Mouse (Mus musculus) erythroblast, embryonic 14.5 days (primary cell): ENCODE data around the gene Maml3. TPM values are rescaled to one million over a fixed set of nuclear protein-coding genes. Genes with fewer than 3 reads are reported as not detected.
A peak's percentile ranks its signal among the peaks of the same experiment; 100 is the strongest.

ENCODE experiments used
- H3K27me3 ChIP-seq: 2 replicates; pipeline ENCODE4 v1.6.1; 2012; ENCODE audit warnings: inconsistent platforms; ENCODE audit not compliant: control insufficient read depth
- H3K36me3 ChIP-seq: 2 replicates; pipeline ENCODE4 v1.6.1; 2012; ENCODE audit warnings: mild to moderate bottlenecking, inconsistent platforms; ENCODE audit not compliant: control insufficient read depth
- H3K4me1 ChIP-seq: 2 replicates; pipeline ENCODE4 v1.6.1; 2012; ENCODE audit warnings: inconsistent platforms; ENCODE audit not compliant: control insufficient read depth
- H3K4me3 ChIP-seq: replicated peaks from 2 replicates; pipeline ENCODE3; 2012; ENCODE audit warnings: moderate library complexity, mild to moderate bottlenecking, inconsistent platforms
- H3K9me3 ChIP-seq: 2 replicates; pipeline ENCODE4 v1.6.1; 2012; ENCODE audit warnings: low read length, inconsistent platforms, mixed read lengths; ENCODE audit not compliant: control insufficient read depth
- GATA1 ChIP-seq: IDR thresholded peaks from 2 replicates; pipeline ENCODE4 v1.6.1; 2012; ENCODE audit warnings: low read length, inconsistent platforms, mixed read lengths
- TAL1 ChIP-seq: IDR thresholded peaks from 3 replicates; pipeline ENCODE4 v1.6.1; 2012; ENCODE audit warnings: low read length, inconsistent platforms, mixed read lengths
- polyA plus RNA-seq: library from polyadenylated mRNA; stranded (reverse); fragments of >175 nt; gene quantifications from 2 replicates; pipeline ENCODE4 v1.2.3, GENCODE M21; 2012

The Maml3 gene
- polyA plus RNA-seq, 1 experiment: 0.04 TPM

DNA sequence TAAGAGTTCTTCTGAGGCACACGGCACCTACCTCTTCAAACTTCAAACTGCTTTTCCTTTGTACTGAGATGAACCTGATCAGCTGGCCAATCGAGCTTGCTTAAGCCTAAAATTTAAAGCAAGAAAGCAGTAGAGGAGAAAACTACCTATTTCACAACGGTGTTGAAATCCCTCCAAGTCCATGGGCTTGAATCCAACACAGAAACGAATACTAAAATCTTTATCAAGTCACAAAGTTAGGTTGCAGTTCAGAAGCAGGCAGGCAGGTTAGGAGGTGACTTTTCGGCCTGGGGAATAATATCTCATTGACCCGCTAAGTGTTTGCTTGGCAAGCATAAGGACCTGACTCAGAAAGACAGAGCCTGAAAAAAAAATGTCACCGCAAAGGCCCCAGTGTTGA is 64.9 kb downstream of the Maml3 start:
- Histone ChIP-seq H3K4me3 (no peak overlapping the region), H3K4me1 (peaks cover 6% of the 10 kb centered on the region), H3K36me3 (no peaks in the 10 kb centered on the region), H3K27me3 (no peaks in the 10 kb centered on the region), H3K9me3 (no peaks in the 10 kb centered on the region)
- no peak for TF ChIP-seq GATA1
- no peak for TF ChIP-seq TAL1

DNA sequence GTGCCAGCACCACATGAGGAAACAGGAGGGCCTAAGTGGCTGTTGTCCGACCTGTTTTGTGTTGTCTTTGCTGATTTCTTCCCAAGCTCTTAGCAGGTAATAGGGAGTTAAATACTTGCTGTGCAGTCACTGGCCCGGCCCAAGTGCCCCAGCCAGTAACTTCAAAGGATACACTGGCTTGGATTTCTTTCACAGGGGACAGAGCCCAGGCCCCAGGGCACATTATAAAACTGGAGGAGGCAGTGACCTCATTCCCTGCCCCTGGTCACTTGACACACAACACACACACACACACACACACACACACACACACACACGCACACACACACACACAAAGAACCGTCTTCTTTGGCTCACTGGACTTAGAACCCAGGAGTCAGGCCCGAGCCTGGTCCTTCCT is 67.6 kb downstream of the Maml3 start:
- no peak overlapping the region for H3K4me3 ChIP-seq
- TF ChIP-seq GATA1 (no peak), TAL1 (no peak)
- no peaks in the 10 kb centered on the region for H3K9me3 ChIP-seq
- H3K27me3 ChIP-seq: no peaks in the 10 kb centered on the region
- no peaks in the 10 kb centered on the region for H3K4me1 ChIP-seq
- H3K36me3 ChIP-seq: no peaks in the 10 kb centered on the region

DNA sequence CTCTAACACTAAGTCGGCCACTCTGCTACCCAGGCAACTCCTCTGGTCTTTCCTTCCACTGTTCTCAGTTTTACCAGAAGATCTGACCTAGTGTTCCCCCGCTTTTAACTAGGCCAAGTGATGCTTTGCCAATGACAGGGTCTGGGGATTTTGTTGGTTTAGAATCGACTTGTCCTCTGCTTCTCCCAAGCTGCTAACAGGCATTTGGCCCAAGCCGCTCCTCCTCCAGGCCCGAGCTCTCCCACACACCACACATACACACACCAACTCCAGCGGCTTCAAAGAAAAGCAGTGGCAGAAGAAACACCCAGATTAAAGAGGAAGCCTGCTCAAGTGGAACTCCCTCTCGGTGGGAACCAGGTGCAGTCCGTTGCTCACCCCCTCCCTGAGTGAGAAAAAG is 69.5 kb downstream of the Maml3 start:
- H3K4me3 ChIP-seq: no peak overlapping the region
- TF ChIP-seq TAL1 (no peak), GATA1 (no peak)
- H3K36me3 ChIP-seq: no peaks in the 10 kb centered on the region
- no peaks in the 10 kb centered on the region for H3K9me3 ChIP-seq
- H3K27me3 ChIP-seq: no peaks in the 10 kb centered on the region
- H3K4me1 ChIP-seq: no peaks in the 10 kb centered on the region

DNA sequence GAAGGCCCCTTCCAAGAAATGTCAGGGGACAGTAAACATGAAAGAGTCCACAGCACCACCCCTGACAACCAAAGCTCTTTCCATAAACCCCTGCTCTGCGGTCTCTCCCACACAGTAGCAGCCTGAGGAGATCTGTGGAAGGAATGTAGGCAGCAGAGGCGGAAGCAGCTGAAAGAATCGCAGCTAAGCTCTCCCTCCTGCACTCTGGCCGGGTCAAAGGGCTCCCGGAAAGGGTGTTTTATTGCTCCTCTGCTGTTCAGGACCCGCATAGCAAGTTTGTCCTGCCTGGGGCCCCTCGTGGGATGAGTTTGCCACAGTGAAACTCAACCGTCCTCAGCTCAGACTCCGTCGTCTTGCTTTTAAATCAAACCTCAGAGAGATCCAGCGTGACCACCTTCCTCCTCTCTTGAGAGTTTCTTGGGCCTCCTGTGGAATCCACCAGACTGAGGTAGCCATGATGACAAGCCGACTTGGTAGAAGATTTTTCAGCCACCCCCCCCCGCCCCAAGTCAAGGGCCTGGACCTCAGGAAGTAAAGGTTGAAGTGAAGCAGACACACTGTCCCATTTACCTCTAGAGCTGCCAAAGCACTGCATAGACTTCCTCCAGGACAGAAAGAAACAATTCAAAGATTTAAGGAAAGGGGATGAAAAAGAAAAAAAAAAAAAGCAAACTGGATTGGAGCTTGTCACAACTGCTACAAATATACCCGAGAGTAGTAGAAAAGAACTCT is 70.9 kb downstream of the Maml3 start:
- TF ChIP-seq GATA1 (no peak), TAL1 (no peak)

DNA sequence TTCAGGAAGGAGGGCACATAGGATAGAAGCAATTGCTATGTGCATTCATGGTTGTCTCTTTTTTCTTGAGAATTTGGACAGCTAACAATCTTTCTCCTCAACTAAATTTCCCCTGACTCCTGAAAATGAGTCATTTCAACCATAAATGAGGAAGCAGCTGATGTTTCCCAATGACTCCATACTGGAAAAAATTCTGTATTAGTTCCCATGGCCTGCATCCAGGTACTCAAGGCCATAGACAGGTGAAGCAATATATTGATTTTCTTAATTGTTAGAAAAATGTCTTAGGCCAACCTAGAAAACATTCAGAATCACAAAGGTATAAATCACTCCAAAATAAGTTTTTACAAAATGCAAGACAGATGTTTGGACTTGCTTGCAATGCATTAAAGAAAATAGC is 73.5 kb downstream of the Maml3 start:
- H3K36me3 ChIP-seq: no peaks in the 10 kb centered on the region
- TF ChIP-seq TAL1 (no peak), GATA1 (no peak)
- no peaks in the 10 kb centered on the region for H3K27me3 ChIP-seq
- no peaks in the 10 kb centered on the region for H3K4me1 ChIP-seq
- H3K4me3 ChIP-seq: no peak overlapping the region
- no peaks in the 10 kb centered on the region for H3K9me3 ChIP-seq

More for the DNA sequence above, 70.9 kb downstream of the Maml3 start:
- H3K9me3 ChIP-seq: no peaks in the 10 kb centered on the region
- no peaks in the 10 kb centered on the region for H3K36me3 ChIP-seq
- no peak overlapping the region for H3K4me3 ChIP-seq
- no peaks in the 10 kb centered on the region for H3K4me1 ChIP-seq
- H3K27me3 ChIP-seq: no peaks in the 10 kb centered on the region

DNA sequence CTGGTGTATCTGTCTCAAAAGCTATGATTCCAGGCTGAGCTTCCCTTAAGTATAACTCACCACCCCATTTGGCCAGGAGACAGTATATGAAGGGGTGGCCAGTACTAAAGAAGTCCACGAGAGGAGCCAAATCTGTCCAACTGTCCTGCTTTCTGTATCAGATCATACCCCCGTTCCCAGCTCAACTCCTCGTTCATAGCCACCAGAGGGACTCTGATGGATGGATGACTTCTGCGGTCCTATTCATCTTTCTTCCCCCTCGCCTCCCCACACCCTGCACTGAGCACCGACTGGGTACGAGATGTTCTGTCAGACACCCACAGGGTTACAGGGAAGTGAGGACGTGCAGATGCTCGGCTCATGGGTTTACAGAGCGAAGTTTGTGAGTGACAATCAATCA is 74.8 kb downstream of the Maml3 start:
- no peak overlapping the region for H3K4me3 ChIP-seq
- H3K27me3 ChIP-seq: no peaks in the 10 kb centered on the region
- H3K9me3 ChIP-seq: no peaks in the 10 kb centered on the region
- no peaks in the 10 kb centered on the region for H3K4me1 ChIP-seq
- no peak for TF ChIP-seq GATA1
- TF ChIP-seq TAL1: no peak
- H3K36me3 ChIP-seq: no peaks in the 10 kb centered on the region

DNA sequence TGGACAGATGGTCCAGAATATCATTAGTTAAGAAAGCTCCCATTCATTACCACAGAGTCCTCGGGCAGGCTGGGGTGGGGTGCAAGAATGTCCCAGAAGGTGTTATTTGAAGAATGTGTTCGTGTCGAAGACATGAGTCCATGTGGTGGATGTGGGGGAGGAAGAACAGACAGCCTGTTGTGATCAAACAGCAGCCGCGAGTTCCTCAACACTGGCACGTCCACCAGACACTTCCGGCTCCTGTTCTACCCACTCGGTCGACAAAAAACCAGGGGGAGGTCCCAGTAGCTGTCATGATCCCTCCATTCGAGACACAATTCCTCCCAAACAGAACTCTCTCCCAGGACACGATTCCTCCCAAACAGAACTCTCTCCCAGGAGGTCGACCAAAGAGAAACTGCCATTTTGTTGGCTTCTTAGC is 75.2 kb downstream of the Maml3 start:
- no peaks in the 10 kb centered on the region for H3K4me1 ChIP-seq
- TF ChIP-seq TAL1 (no peak), GATA1 (no peak)
- no peaks in the 10 kb centered on the region for H3K27me3 ChIP-seq
- peak overlapping the region; percentile 9 for H3K4me3 ChIP-seq
- H3K9me3 ChIP-seq: no peaks in the 10 kb centered on the region
- H3K36me3 ChIP-seq: no peaks in the 10 kb centered on the region

DNA sequence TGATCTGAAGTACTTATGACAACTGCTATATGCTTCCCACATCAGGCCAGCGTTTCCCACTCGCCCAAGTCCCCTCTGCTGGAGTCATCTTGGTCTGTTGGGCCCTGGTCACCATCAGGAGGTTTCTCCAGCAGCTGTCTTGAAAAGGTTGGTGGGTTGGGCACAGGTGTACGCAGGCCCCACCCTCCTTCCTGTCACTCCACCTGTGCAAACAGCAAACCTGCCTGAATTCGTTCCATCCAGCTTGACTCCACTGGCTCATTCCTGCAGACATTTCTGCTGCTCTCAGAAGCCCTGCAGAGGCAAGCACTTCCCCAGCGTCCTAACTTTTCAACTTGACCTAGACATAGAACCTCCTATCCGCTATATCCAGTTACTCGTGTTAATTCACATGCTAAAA is 76.9 kb downstream of the Maml3 start:
- TF ChIP-seq TAL1: no peak
- no peak for TF ChIP-seq GATA1
- Histone ChIP-seq H3K27me3 (no peaks in the 10 kb centered on the region), H3K9me3 (no peaks in the 10 kb centered on the region), H3K36me3 (no peaks in the 10 kb centered on the region), H3K4me1 (no peaks in the 10 kb centered on the region), H3K4me3 (no peak overlapping the region)

DNA sequence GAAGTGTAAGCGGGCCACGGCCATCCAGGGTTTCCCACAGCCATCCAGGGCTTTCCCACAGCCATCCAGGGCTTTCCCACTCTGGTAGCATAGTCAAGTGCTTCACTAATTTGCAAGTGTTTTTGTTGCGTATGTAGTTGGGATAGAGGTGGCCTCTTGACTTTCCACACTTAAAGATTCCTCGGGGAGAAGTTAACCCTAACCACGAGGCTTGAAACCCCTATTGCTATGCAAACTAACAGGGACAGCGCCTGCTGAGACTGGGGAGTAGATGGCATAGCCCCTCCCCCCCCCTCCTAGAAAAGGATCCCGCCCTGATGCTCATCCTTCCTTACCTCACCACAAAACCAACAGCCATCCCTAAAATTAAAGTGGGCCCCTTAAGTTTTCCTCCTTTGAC is 82.4 kb downstream of the Maml3 start:
- H3K4me3 ChIP-seq: no peak overlapping the region
- no peaks in the 10 kb centered on the region for H3K9me3 ChIP-seq
- no peaks in the 10 kb centered on the region for H3K4me1 ChIP-seq
- TF ChIP-seq GATA1 (no peak), TAL1 (no peak)
- no peaks in the 10 kb centered on the region for H3K27me3 ChIP-seq
- no peaks in the 10 kb centered on the region for H3K36me3 ChIP-seq

DNA sequence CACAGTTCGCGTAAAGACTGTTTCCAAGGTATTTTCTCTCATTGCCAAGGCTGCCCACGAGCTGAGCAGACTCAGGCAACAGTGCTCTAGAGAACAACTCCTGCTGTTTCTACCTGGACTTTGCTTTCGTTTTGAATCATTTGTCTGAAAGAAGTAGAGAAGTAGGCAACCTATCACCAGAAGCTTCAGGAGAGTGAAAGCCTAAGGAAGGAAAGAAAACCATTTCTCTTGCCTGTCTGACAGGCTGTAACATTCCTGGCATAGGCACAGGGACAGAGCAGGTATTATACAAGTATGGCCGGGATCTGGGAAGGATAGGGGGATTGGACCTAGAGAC is 86.8 kb downstream of the Maml3 start:
- Histone ChIP-seq H3K4me3 (peak overlapping the region; percentile 9), H3K27me3 (no peaks in the 10 kb centered on the region), H3K4me1 (no peaks in the 10 kb centered on the region), H3K36me3 (no peaks in the 10 kb centered on the region), H3K9me3 (no peaks in the 10 kb centered on the region)
- TF ChIP-seq GATA1 (no peak), TAL1 (no peak)
